Mouse (Mus musculus) lung, adult 2 months (tissue): ENCODE data around the gene Olfr287.

Experiments
- CTCF ChIP-seq: fragments of 200-500 bp; IDR thresholded peaks from 2 replicates; pipeline ENCODE4 v1.5.1; 2011; ENCODE audit warnings: mild to moderate bottlenecking, low read length, control low read depth; ENCODE audit not compliant: insufficient read depth
- POLR2A ChIP-seq: fragments of 200-500 bp; IDR thresholded peaks from 2 replicates; pipeline ENCODE4 v1.6.1; 2011; ENCODE audit warnings: low read depth, mild to moderate bottlenecking, control low read depth, low read length, borderline replicate concordance; ENCODE audit errors: extremely low read depth

DNA sequence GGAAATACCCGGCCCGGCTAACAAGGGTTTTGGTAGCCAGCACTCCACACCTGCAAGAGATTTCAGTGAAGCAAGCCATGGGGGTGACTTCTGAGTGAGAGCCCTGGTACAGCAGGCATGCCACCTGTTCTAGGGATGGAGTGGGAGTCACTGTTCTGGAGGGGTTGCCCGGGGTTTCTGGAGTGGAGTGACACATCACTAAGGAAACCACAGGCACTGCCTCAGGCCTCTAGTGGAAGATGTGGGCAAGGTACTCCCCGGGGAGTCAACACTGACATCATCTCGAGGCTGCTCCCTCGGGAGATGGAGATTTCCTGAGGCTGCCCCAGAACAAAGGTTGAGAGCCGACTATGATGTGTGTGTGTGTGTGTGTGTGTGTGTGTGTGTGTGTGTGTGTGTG is 50.5 kb downstream of the Olfr287 start:
- TF ChIP-seq CTCF (no peak), POLR2A (no peak)
